Mouse (Mus musculus) duodenum, adult 2 months (tissue): Measurements from ENCODE around the gene Cyp4f37. TPM values are rescaled to one million over a fixed set of nuclear protein-coding genes. Genes with fewer than 3 reads are reported as not detected.

ENCODE experiments used
- polyA plus RNA-seq: library from polyadenylated mRNA; depleted of rRNA; stranded (reverse); fragments of >200 nt; gene quantifications from 2 replicates; pipeline ENCODE4 v1.2.3, GENCODE M21; 2012; ENCODE audit warnings: low replicate concordance; rRNA removed

The Cyp4f37 gene
- not detected in 2 replicates for polyA plus RNA-seq

GRCm38 (mm10) chr17:32621018-32621417 is at the start of gene Cyp4f37:
Gene Cyp4f37, plus strand, starts transcription at chr17:32621309.

GRCm38 (mm10) chr17:32658712-32659111 is 37.6 kb downstream of the Cyp4f37 start, which contains the start of gene Cyp4f40:
Gene Cyp4f40, plus strand, starts transcription at chr17:32658900.

GRCm38 (mm10) chr17:32685048-32685750 is 64.1 kb downstream of the Cyp4f37 start, which contains the start of gene Cyp4f15:
Gene Cyp4f15, plus strand, starts transcription at chr17:32685627.

Other genes starting within 250 kb of the Cyp4f37 start
- 20.8 and 33.5 TPM in 2 replicates for gene Wiz, start 231.9 kb upstream of the Cyp4f37 start, polyA plus RNA-seq
- 7.7 and 8.2 TPM in 2 replicates for gene Rasal3, start 217.7 kb upstream of the Cyp4f37 start, polyA plus RNA-seq
- 1.9 and 5.4 TPM in 2 replicates for gene Pglyrp2, start 197.1 kb upstream of the Cyp4f37 start, polyA plus RNA-seq
- 0.33 and 1.0 TPM in 2 replicates for gene Cyp4f39, start 168.6 kb upstream of the Cyp4f37 start, polyA plus RNA-seq
- 1.9 and 3.7 TPM in 2 replicates for gene Cyp4f17, start 115.3 kb upstream of the Cyp4f37 start, polyA plus RNA-seq
- gene Cyp4f16, start 84.8 kb upstream of the Cyp4f37 start, polyA plus RNA-seq, result 163 and 174 TPM in 2 replicates
- gene Cyp4f40, start 37.6 kb downstream of the Cyp4f37 start, polyA plus RNA-seq, result 41.4 and 77.4 TPM in 2 replicates
- 1.3 and 6.5 TPM in 2 replicates for gene Cyp4f15, start 64.3 kb downstream of the Cyp4f37 start, polyA plus RNA-seq
- gene Zfp871, start 167.0 kb downstream of the Cyp4f37 start, polyA plus RNA-seq, result 2.3 and 2.8 TPM in 2 replicates
- gene Zfp811, start 188.6 kb downstream of the Cyp4f37 start, polyA plus RNA-seq, result not detected in 2 replicates
- 0.75 and 1.4 TPM in 2 replicates for gene Zfp799, start 209.0 kb downstream of the Cyp4f37 start, polyA plus RNA-seq